Mouse (Mus musculus) erythroblast, embryonic 14.5 days (primary cell): ENCODE measurements around the gene Nup93.

Experiments used
- GATA1 ChIP-seq: IDR thresholded peaks from 2 replicates; pipeline ENCODE4 v1.6.1; 2012; ENCODE audit warnings: low read length, inconsistent platforms, mixed read lengths
- TAL1 ChIP-seq: IDR thresholded peaks from 3 replicates; pipeline ENCODE4 v1.6.1; 2012; ENCODE audit warnings: low read length, inconsistent platforms, mixed read lengths

DNA sequence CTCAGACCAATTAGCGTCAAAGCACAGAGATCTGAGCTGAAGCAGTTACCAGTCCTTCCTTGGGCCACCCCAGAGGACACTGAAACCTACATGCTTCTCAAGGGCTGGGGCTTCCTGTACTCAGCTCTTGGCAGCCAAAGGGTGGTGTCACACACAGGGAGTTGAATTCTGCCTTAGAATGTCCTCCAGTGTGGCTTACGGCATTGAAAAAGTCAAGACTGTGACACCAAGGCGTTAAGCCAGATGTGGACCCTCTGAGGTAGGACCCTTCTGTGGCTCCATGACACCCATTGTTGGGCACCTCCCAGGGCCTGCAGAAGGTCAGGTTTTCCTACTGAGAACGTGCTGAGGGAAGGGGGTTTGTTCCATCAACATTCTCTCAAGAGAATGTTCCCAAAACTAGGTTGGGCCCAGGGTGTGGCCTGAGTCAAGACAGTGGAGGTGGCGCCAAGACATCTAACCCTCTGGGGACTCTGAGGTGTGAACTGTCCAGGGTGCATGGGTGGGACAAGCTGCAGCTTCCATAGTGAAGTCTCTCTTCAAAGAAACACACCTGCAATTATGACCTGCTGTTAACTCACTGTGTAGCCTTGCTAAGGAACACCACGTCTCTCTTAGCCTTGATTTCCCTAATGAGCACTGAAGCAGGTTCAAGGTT lies 147.5 kb downstream of the Nup93 start:
- no peak for TF ChIP-seq TAL1
- TF ChIP-seq GATA1, result no peak
